Mouse (Mus musculus) MEL (cell line): Measurements from ENCODE around the gene Ctdspl. TPM values are rescaled to one million over a fixed set of nuclear protein-coding genes. Genes with fewer than 3 reads are reported as not detected.

ENCODE experiments used
- DNase-seq: peaks from one replicate; pipeline ENCODE4 v3.0.0; 2011; ENCODE audit warnings: low read depth, low spot score
- H3K27ac ChIP-seq: 2 replicates; pipeline ENCODE4 v1.5.1; 2012; ENCODE audit warnings: low read depth, mild to moderate bottlenecking, control low read depth, low read length, moderate library complexity; ENCODE audit not compliant: control insufficient read depth
- H3K27me3 ChIP-seq, 2 experiments: fragments of 150-350 bp in 1 of 2; sonication (generic) in 1 of 2; 2 replicates each; pipeline ENCODE4 v1.6.1; 2012; ENCODE audit warnings: low read length in 2 of 2, mild to moderate bottlenecking in 2 of 2, improper control_type of control experiment in 1 of 2, moderate library complexity in 1 of 2; ENCODE audit not compliant: insufficient read depth in 2 of 2, control insufficient read depth in 1 of 2
- H3K36me3 ChIP-seq, 2 experiments: 2 replicates each; pipeline ENCODE4 v1.6.1; 2012 to 2014; ENCODE audit warnings: low read length in 2 of 2, improper control_type of control experiment in 1 of 2, inconsistent platforms in 1 of 2, mild to moderate bottlenecking in 1 of 2; ENCODE audit not compliant: insufficient read depth in 2 of 2, control insufficient read depth in 1 of 2
- H3K4me1 ChIP-seq, 2 experiments: fragments of 150-350 bp in 1 of 2; sonication (generic) in 1 of 2; 2 replicates each; pipeline ENCODE4 v1.6.1; 2012; ENCODE audit warnings: low read length in 2 of 2, improper control_type of control experiment in 1 of 2, mild to moderate bottlenecking in 1 of 2; ENCODE audit not compliant: insufficient read depth in 2 of 2, control insufficient read depth in 1 of 2
- H3K4me3 ChIP-seq, 2 experiments: fragments of 150-350 bp in 1 of 2; sonication (generic) in 1 of 2; 2 replicates each; pipeline ENCODE4 v1.5.1; 2012; ENCODE audit warnings: low read depth in 2 of 2, low read length in 2 of 2, mild to moderate bottlenecking in 2 of 2, moderate library complexity in 2 of 2, control low read depth in 1 of 2, improper control_type of control experiment in 1 of 2; ENCODE audit not compliant: control insufficient read depth in 1 of 2, insufficient read depth in 1 of 2
- H3K79me2 ChIP-seq: 2 replicates; pipeline ENCODE4 v1.6.1; 2012; ENCODE audit warnings: mild to moderate bottlenecking, low read length, moderate library complexity; ENCODE audit not compliant: control insufficient read depth, poor library complexity, insufficient read depth
- H3K9ac ChIP-seq: 2 replicates; pipeline ENCODE4 v1.6.1; 2012; ENCODE audit warnings: low read depth, mild to moderate bottlenecking, control low read depth, low read length, moderate library complexity; ENCODE audit not compliant: control insufficient read depth, poor library complexity, severe bottlenecking
- H3K9me3 ChIP-seq: fragments of 150-350 bp; sonication (generic); replicated peaks from 2 replicates; pipeline ENCODE4 v1.6.1; 2012; ENCODE audit warnings: mild to moderate bottlenecking, low read length, improper control_type of control experiment, moderate library complexity; ENCODE audit not compliant: insufficient read depth
- BHLHE40 ChIP-seq: IDR thresholded peaks from 2 replicates; pipeline ENCODE4 v1.6.1; 2012; ENCODE audit warnings: low read depth, mild to moderate bottlenecking, inconsistent platforms, low read length, improper control_type of control experiment, borderline replicate concordance
- CHD1 ChIP-seq: IDR thresholded peaks from 2 replicates; pipeline ENCODE4 v1.6.1; 2012; ENCODE audit warnings: low read depth, mild to moderate bottlenecking, inconsistent platforms, low read length, improper control_type of control experiment
- E2F4 ChIP-seq: IDR thresholded peaks from 2 replicates; pipeline ENCODE4 v1.6.1; 2011; ENCODE audit warnings: low read depth, low read length, improper control_type of control experiment, borderline replicate concordance
- ETS1 ChIP-seq: IDR thresholded peaks from 2 replicates; pipeline ENCODE4 v1.6.1; 2012; ENCODE audit warnings: low read depth, mild to moderate bottlenecking, inconsistent platforms, low read length, improper control_type of control experiment, moderate library complexity
- GATA1 ChIP-seq: IDR thresholded peaks from 2 replicates; pipeline ENCODE4 v1.6.1; 2011; ENCODE audit warnings: low read depth, low read length, improper control_type of control experiment
- MAFK ChIP-seq: IDR thresholded peaks from 2 replicates; pipeline ENCODE4 v1.6.1; 2011; ENCODE audit warnings: low read depth, mild to moderate bottlenecking, low read length, improper control_type of control experiment, borderline replicate concordance
- MAZ ChIP-seq: IDR thresholded peaks from 2 replicates; pipeline ENCODE4 v1.6.1; 2012; ENCODE audit warnings: low read depth, mild to moderate bottlenecking, inconsistent platforms, low read length, improper control_type of control experiment
- MEF2A ChIP-seq: IDR thresholded peaks from 2 replicates; pipeline ENCODE4 v1.6.1; 2014; ENCODE audit warnings: low read depth, mild to moderate bottlenecking, inconsistent platforms, low read length, improper control_type of control experiment; ENCODE audit not compliant: poor library complexity, insufficient replicate concordance, severe bottlenecking; ENCODE audit errors: extremely low read depth
- MYB ChIP-seq: IDR thresholded peaks from 2 replicates; pipeline ENCODE4 v1.6.1; 2011; ENCODE audit warnings: mild to moderate bottlenecking, low read depth, low read length, improper control_type of control experiment
- MYC ChIP-seq: IDR thresholded peaks from 2 replicates; pipeline ENCODE4 v1.6.1; 2011; ENCODE audit warnings: low read depth, mild to moderate bottlenecking, low read length, improper control_type of control experiment, moderate library complexity
- NELFE ChIP-seq: IDR thresholded peaks from 2 replicates; pipeline ENCODE4 v1.6.1; 2011; ENCODE audit warnings: low read depth, low read length, improper control_type of control experiment
- NRF1 ChIP-seq: IDR thresholded peaks from 2 replicates; pipeline ENCODE4 v1.6.1; 2014; ENCODE audit warnings: low read depth, mild to moderate bottlenecking, inconsistent platforms, low read length, improper control_type of control experiment, moderate library complexity; ENCODE audit not compliant: poor library complexity, insufficient read depth, severe bottlenecking
- POLR2A ChIP-seq, 2 experiments: IDR thresholded peaks; 2 replicates each; pipeline ENCODE4 v1.6.1; 2011 to 2012; ENCODE audit warnings: low read length in 2 of 2, mild to moderate bottlenecking in 2 of 2, control low read depth in 1 of 2, improper control_type of control experiment in 1 of 2, low read depth in 1 of 2, moderate library complexity in 1 of 2; ENCODE audit not compliant: control insufficient read depth in 1 of 2, insufficient read depth in 1 of 2, poor library complexity in 1 of 2
- POLR2AphosphoS2 ChIP-seq: IDR thresholded peaks from 2 replicates; pipeline ENCODE4 v1.6.1; 2011; ENCODE audit warnings: low read length, improper control_type of control experiment
- SIN3A ChIP-seq: IDR thresholded peaks from 2 replicates; pipeline ENCODE4 v1.6.1; 2012; ENCODE audit warnings: low read length, improper control_type of control experiment, inconsistent platforms
- TAL1 ChIP-seq: IDR thresholded peaks from 2 replicates; pipeline ENCODE4 v1.6.1; 2012; ENCODE audit warnings: mild to moderate bottlenecking, inconsistent platforms, low read length, moderate library complexity, mixed read lengths
- TBP ChIP-seq: IDR thresholded peaks from 2 replicates; pipeline ENCODE4 v1.8.0; 2011; ENCODE audit warnings: low read depth, low read length, improper control_type of control experiment
- TCF12 ChIP-seq: IDR thresholded peaks from 2 replicates; pipeline ENCODE4 v1.6.1; 2014; ENCODE audit warnings: low read depth, mild to moderate bottlenecking, inconsistent platforms, low read length, improper control_type of control experiment, moderate library complexity
- ZC3H11A ChIP-seq: IDR thresholded peaks from 2 replicates; pipeline ENCODE4 v1.6.1; 2012; ENCODE audit warnings: low read depth, mild to moderate bottlenecking, inconsistent platforms, low read length, improper control_type of control experiment
- polyA plus RNA-seq, 2 experiments: library from polyadenylated mRNA; stranded (reverse) in 1 of 2; unstranded in 1 of 2; fragments of >175 nt in 1 of 2; fragments of >200 nt in 1 of 2; gene quantifications; 2 replicates each; pipeline versions ENCODE4 v1.2.1 to v1.2.4; 2012; ENCODE audit warnings: low replicate concordance in 2 of 2, low read depth in 1 of 2; ENCODE audit not compliant: insufficient read length in 2 of 2, insufficient read depth in 1 of 2, missing spikeins in 1 of 2
- total RNA-seq: library from RNA; depleted of rRNA; stranded (reverse); fragments of 300-350 nt; gene quantifications from 2 replicates; pipeline ENCODE4 v1.2.3, GENCODE M21; 2012

The Ctdspl gene
- total and polyA plus RNA-seq, 3 experiments: 15.3 to 20.7 TPM; not detected in 1

- no peak overlapping the region for H3K4me3 ChIP-seq
- no peak for DNase-seq
- H3K27me3 ChIP-seq: peaks cover 0 to 6% of the 10 kb centered on the region in 2 experiments; a peak in 3 of 4 replicates
- no peaks in the 10 kb centered on the region for H3K9me3 ChIP-seq
- H3K27ac ChIP-seq: no peak overlapping the region
- no peak overlapping the region for H3K9ac ChIP-seq
- TF ChIP-seq E2F4 (no peak), POLR2AphosphoS2 (no peak), MAFK (no peak), NRF1 (no peak), POLR2A (IDR thresholded peaks at IDR 0.05; ENCODE audit: control insufficient read depth in 1 of 2, insufficient read depth in 1 of 2, low read depth in 1 of 2, low read length in 2 of 2, poor library complexity in 1 of 2) (no peak)
- H3K4me1 ChIP-seq: no peaks in the 10 kb centered on the region
- no peaks in the 10 kb centered on the region for H3K36me3 ChIP-seq
- no peaks in the 10 kb centered on the region for H3K79me2 ChIP-seq
Observed at GRCm38 (mm10) chr9:118900677-118901076, 25.6 kb upstream of the Ctdspl start.

DNA sequence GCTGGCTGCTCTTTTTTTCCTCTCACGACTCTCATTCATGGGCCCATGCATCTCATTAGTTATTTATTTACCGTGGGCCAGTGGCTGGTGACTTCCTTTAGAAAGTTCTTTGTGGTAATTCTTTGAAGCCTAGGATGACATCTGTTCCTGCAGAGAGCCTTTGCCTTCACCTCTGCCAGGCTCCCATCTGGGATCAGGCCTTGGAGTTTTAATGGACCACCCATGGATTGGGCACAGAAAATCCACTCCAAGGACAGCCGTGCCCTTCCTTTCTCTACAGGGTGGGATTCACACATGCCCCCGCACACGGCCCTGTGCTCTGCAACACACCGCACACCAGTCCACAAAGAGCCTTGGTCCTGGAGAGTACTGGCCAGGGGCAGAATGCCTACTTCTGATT is 24.3 kb upstream of the Ctdspl start:
- Histone ChIP-seq H3K9me3 (no peaks in the 10 kb centered on the region), H3K79me2 (no peaks in the 10 kb centered on the region), H3K4me1 (no peaks in the 10 kb centered on the region), H3K27me3 (peaks cover 0 to 6% of the 10 kb centered on the region in 2 experiments; a peak in 3 of 4 replicates), H3K9ac (no peak overlapping the region), H3K36me3 (no peaks in the 10 kb centered on the region)
- no peak for DNase-seq
- TF ChIP-seq BHLHE40 (no peak), NELFE (no peak), MYB (no peak), E2F4 (no peak), TAL1 (no peak), SIN3A (no peak), ZC3H11A (no peak), GATA1 (no peak), MAZ (no peak), MAFK (no peak), MYC (no peak), TBP (no peak), NRF1 (no peak), TCF12 (no peak), ETS1 (no peak), CHD1 (no peak), MEF2A (no peak)
- TF ChIP-seq, all 39 proteins: peak for 0
- Histone ChIP-seq H3K4me3 (no peak overlapping the region), H3K27ac (no peak overlapping the region)
